Mouse (Mus musculus): ENCODE results near the gene Ptprs.

- TF ChIP-seq CTCF (conservative IDR thresholded peaks at IDR 0.05; ENCODE audit: low read length) (no peak), NANOG (IDR thresholded peaks at IDR 0.05; ENCODE audit: borderline replicate concordance, low read length) (no peak), POU5F1 (IDR thresholded peaks at IDR 0.05; ENCODE audit: borderline replicate concordance, low read length) (no peak)
Measured at GRCm38 (mm10) chr17:56477191-56477818, 1.0 kb upstream of the Ptprs start.
